Mouse (Mus musculus) liver, embryonic 14.5 days (tissue): ENCODE data around the gene Casp7.

Experiments
- CTCF ChIP-seq: IDR thresholded peaks from 2 replicates; pipeline ENCODE4 v1.5.1; 2016; ENCODE audit warnings: antibody characterized with exemption, low read depth, control low read depth
- EP300 ChIP-seq: IDR thresholded peaks from 2 replicates; pipeline ENCODE4 v1.6.1; 2016; ENCODE audit warnings: antibody characterized with exemption, low read depth

DNA sequence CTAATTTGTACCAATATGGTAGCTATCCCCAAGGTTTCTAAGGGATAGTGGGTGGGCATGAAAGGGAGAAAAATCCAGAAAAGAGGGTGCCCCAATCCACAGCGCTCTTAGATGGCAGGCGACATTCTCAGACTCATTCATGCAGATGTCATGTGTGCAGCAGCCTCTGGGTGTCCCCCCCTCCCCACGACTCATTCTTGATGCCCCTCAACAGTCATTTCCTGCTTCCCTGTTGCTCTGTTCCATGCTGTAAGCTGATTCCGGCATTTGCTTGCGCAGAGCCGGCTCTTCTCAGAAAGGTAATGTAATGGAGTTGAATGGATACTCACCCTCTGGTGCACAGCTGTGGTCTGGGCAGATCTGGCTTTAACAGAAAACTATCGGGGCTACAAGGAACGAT is 33.4 kb downstream of the Casp7 start:
- TF ChIP-seq CTCF: 0 out of 2 replicates have a peak, but pooled peaks have one; percentile 21
- no peak for TF ChIP-seq EP300
